ENCODE assay signal across 7 mouse cellular contexts in the genomic region with DNA sequence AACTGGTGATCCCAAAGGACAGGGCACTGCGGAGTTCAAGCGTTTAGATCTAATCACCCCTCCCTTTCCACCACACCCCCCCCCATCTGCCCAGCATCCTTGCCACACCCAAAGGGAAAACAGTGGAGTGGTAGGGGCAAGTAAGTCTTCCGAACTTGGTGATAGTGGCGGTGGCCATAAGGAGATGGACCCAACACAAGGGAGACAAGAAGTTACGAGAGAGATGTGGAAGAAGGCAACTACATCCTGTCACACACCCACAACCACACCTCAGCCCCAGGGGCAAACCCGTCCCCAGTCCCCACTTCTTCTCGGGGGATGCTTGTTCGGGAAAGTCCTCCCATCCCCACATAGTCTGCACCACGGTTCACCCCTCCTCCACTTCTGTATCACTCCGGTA. TPM values are rescaled to one million over a fixed set of nuclear protein-coding genes. Genes with fewer than 3 reads are reported as not detected.
DNase-seq lines count a peak whose midpoint lies in the region; ATAC-seq and TF ChIP-seq lines count a peak whose summit lies in the region.

No protein-coding gene starts in this region.

- H3K4me2 ChIP-seq in liver, postnatal 0 days (ENCODE audit: low read depth, low read length), result peak overlapping the region; percentile 84
- H3K4me2 ChIP-seq in stomach, postnatal 0 days (replicated peaks; ENCODE audit: low read depth), result peak overlapping the region; percentile 92

- peak overlapping the region; percentile 77 for H3K27ac ChIP-seq in liver, postnatal 0 days (ENCODE audit: low read depth)
- no peak overlapping the region for H3K27ac ChIP-seq in stomach, postnatal 0 days (replicated peaks)

- no peak for ATAC-seq in megakaryocyte, adult 5-6 weeks (ENCODE audit: poor library complexity, severe bottlenecking)
- ATAC-seq in granulocyte monocyte progenitor cell, adult 5-6 weeks (replicated peaks; ENCODE audit: poor library complexity, severe bottlenecking), result peak; percentile 9; the same call in 1 of the 2 replicates
- no peak for ATAC-seq in liver, postnatal 0 days
- 0 out of 2 replicates have a peak, but pooled peaks have one; percentile 13 for ATAC-seq in stomach, postnatal 0 days (ENCODE audit: low FRiP score, low TSS enrichment)

- H3K9me3 ChIP-seq in megakaryocyte, embryonic 14.5 days, result peaks cover 5% of the 10 kb centered on the region; the same call in 1 of the 2 replicates
- H3K9me3 ChIP-seq in liver, postnatal 0 days (ENCODE audit: low read length), result no peaks in the 10 kb centered on the region
- H3K9me3 ChIP-seq in stomach, postnatal 0 days (ENCODE audit: control insufficient read depth, low read length), result no peaks in the 10 kb centered on the region

- TF ChIP-seq CTCF in liver, postnatal 0 days (IDR thresholded peaks at IDR 0.05; ENCODE audit: low read depth), result no peak
- TF ChIP-seq CTCF in stomach, postnatal 0 days (IDR thresholded peaks at IDR 0.05; ENCODE audit: low read depth), result no peak

- peak overlapping the region; percentile 93 for H3K4me3 ChIP-seq in megakaryocyte, embryonic 14.5 days (replicated peaks)
- H3K4me3 ChIP-seq in liver, postnatal 0 days (ENCODE audit: low read depth, low read length), result peak overlapping the region; percentile 69
- peak overlapping the region; percentile 66 for H3K4me3 ChIP-seq in stomach, postnatal 0 days (ENCODE audit: low read depth, low read length)

- 6% methylated on average over 10 of the region's 10 CpGs for WGBS in liver, postnatal 0 days (ENCODE audit: insufficient replicate concordance)
- 4% methylated on average over 10 of the region's 10 CpGs for WGBS in stomach, postnatal 0 days

- no peak for TF ChIP-seq EP300 in liver, postnatal 0 days (IDR thresholded peaks at IDR 0.05; ENCODE audit: low read depth)
- TF ChIP-seq EP300 in stomach, postnatal 0 days (optimal IDR thresholded peaks at IDR 0.05), result no peak

- H3K4me1 ChIP-seq in megakaryocyte, embryonic 14.5 days, result peaks cover 54% of the 10 kb centered on the region
- peaks cover 31% of the 10 kb centered on the region for H3K4me1 ChIP-seq in liver, postnatal 0 days (ENCODE audit: insufficient read depth)
- H3K4me1 ChIP-seq in stomach, postnatal 0 days (replicated peaks; ENCODE audit: control insufficient read depth, insufficient read depth), result no peaks in the 10 kb centered on the region

- no peaks in the 10 kb centered on the region for H3K36me3 ChIP-seq in megakaryocyte, embryonic 14.5 days (replicated peaks; ENCODE audit: low read length)
- H3K36me3 ChIP-seq in liver, postnatal 0 days (replicated peaks; ENCODE audit: insufficient read depth, low read length), result no peaks in the 10 kb centered on the region
- no peaks in the 10 kb centered on the region for H3K36me3 ChIP-seq in stomach, postnatal 0 days (ENCODE audit: control insufficient read depth, insufficient read depth, low read length)

- H3K27me3 ChIP-seq in megakaryocyte, embryonic 14.5 days (replicated peaks), result peaks cover 35% of the 10 kb centered on the region
- H3K27me3 ChIP-seq in liver, postnatal 0 days (ENCODE audit: insufficient read depth, low read length), result no peaks in the 10 kb centered on the region
- H3K27me3 ChIP-seq in stomach, postnatal 0 days (ENCODE audit: control insufficient read depth, insufficient read depth, low read length), result no peaks in the 10 kb centered on the region

- peak overlapping the region; percentile 66 for H3K9ac ChIP-seq in liver, postnatal 0 days (replicated peaks)
- H3K9ac ChIP-seq in stomach, postnatal 0 days (ENCODE audit: low read length), result peak overlapping the region; percentile 65

- DNase-seq in liver, postnatal 0 days, result no peak
- no peak for DNase-seq in stomach, postnatal 0 days (ENCODE audit: low spot score)
- no peak for DNase-seq in embryo, embryonic 10 days (ENCODE audit: low spot score)
- no peak for DNase-seq in spleen, postnatal 36 days (ENCODE audit: low spot score in 2 of 2)

RNA-seq across cellular contexts. Expression of gene Pdia5, which starts 0.9 kb away (rescaled TPM):
- 1.6 and 5.7 TPM in 2 replicates for polyA plus RNA-seq in megakaryocyte, embryonic 14.5 days (2012; ENCODE audit: insufficient read depth, low replicate concordance)
- total RNA-seq in megakaryocyte, adult 5-6 weeks (2015), result 4.7 and 8.8 TPM in 2 replicates
- total RNA-seq in megakaryocyte, adult 5-6 weeks (2017), result 2.8 and 4.3 TPM in 2 replicates
- total RNA-seq in granulocyte monocyte progenitor cell, adult 5-6 weeks (2014; fragmentation: Nextera tagmentation), result 31.8 and 32.9 TPM in 2 replicates
- 11.1 and 11.5 TPM in 2 replicates for total RNA-seq in granulocyte monocyte progenitor cell, adult 5-6 weeks (2017)
- polyA plus RNA-seq in liver, postnatal 0 days (2015; fragmentation: Nextera tagmentation; extraction: Ambion mirVana), result 58.7 and 70.5 TPM in 2 replicates
- 32.9 and 35.2 TPM in 2 replicates for polyA plus RNA-seq in stomach, postnatal 0 days (2015; fragmentation: Nextera tagmentation; extraction: Ambion mirVana)

RNA-seq across cellular contexts. Expression of gene Sema5b, which starts 51.2 kb away (rescaled TPM):
- polyA plus RNA-seq in megakaryocyte, embryonic 14.5 days (2012; ENCODE audit: insufficient read depth, low replicate concordance), result not detected in 2 replicates
- total RNA-seq in megakaryocyte, adult 5-6 weeks (2015), result not detected in 2 replicates
- not detected in 2 replicates for total RNA-seq in megakaryocyte, adult 5-6 weeks (2017)
- not detected in 2 replicates for total RNA-seq in granulocyte monocyte progenitor cell, adult 5-6 weeks (2014; fragmentation: Nextera tagmentation)
- not detected in 2 replicates for total RNA-seq in granulocyte monocyte progenitor cell, adult 5-6 weeks (2017)
- 0.11 TPM in 2 replicates for polyA plus RNA-seq in liver, postnatal 0 days (2015; fragmentation: Nextera tagmentation; extraction: Ambion mirVana)
- 0.56 and 0.70 TPM in 2 replicates for polyA plus RNA-seq in stomach, postnatal 0 days (2015; fragmentation: Nextera tagmentation; extraction: Ambion mirVana)

Comparison
In these comparisons a context has a peak if more than half of its experiments do, and no peak if none do; other contexts are left out.
1. ATAC-seq: peak in granulocyte monocyte progenitor cell, adult 5-6 weeks (single experiment) and stomach, postnatal 0 days (single experiment); none in megakaryocyte, adult 5-6 weeks (single experiment) and liver, postnatal 0 days (single experiment).
2. Peak in every context shown above with its lines, with median percentiles within 50 percentile points of each other: H3K4me3 ChIP-seq.